Mouse (Mus musculus) ES-E14 (cell line): ENCODE measurements around the gene Rnaseh1.

Source experiments
- CHD2 ChIP-seq: IDR thresholded peaks from 2 replicates; pipeline ENCODE4 v1.6.1; 2014; ENCODE audit warnings: mild to moderate bottlenecking, low read depth, low read length, inconsistent platforms
- HCFC1 ChIP-seq: IDR thresholded peaks from 2 replicates; pipeline ENCODE4 v1.6.1; 2012; ENCODE audit warnings: low read length, inconsistent platforms, borderline replicate concordance; ENCODE audit not compliant: insufficient read depth
- MAFK ChIP-seq: IDR thresholded peaks from 2 replicates; pipeline ENCODE4 v1.6.1; 2014; ENCODE audit warnings: mild to moderate bottlenecking, low read depth, low read length, inconsistent platforms; ENCODE audit not compliant: insufficient read depth
- ZC3H11A ChIP-seq: IDR thresholded peaks from 2 replicates; pipeline ENCODE4 v1.6.1; 2012; ENCODE audit warnings: low read depth, mild to moderate bottlenecking, inconsistent platforms, low read length, borderline replicate concordance
- ZNF384 ChIP-seq: IDR thresholded peaks from 2 replicates; pipeline ENCODE4 v1.6.1; 2012; ENCODE audit warnings: low read depth, low read length, inconsistent platforms

GRCm38 (mm10) chr12:28675121-28675924 lies 25.9 kb downstream of the Rnaseh1 start, which contains the start of gene Adi1:
- TF ChIP-seq CHD2 = no peak
- TF ChIP-seq HCFC1 = no peak
- TF ChIP-seq ZC3H11A = no peak
- no peak for TF ChIP-seq ZNF384
- no peak for TF ChIP-seq MAFK
